Mouse (Mus musculus) NIH3T3 (cell line): ENCODE measurements around the gene Plk5.
A peak's percentile ranks its signal among the peaks of the same experiment; 100 is the strongest.

Experiments used
- DNase-seq: peaks from one replicate; pipeline ENCODE4 v3.0.0-alpha.2; 2012; ENCODE audit warnings: low read depth

Gene Plk5

DNA sequence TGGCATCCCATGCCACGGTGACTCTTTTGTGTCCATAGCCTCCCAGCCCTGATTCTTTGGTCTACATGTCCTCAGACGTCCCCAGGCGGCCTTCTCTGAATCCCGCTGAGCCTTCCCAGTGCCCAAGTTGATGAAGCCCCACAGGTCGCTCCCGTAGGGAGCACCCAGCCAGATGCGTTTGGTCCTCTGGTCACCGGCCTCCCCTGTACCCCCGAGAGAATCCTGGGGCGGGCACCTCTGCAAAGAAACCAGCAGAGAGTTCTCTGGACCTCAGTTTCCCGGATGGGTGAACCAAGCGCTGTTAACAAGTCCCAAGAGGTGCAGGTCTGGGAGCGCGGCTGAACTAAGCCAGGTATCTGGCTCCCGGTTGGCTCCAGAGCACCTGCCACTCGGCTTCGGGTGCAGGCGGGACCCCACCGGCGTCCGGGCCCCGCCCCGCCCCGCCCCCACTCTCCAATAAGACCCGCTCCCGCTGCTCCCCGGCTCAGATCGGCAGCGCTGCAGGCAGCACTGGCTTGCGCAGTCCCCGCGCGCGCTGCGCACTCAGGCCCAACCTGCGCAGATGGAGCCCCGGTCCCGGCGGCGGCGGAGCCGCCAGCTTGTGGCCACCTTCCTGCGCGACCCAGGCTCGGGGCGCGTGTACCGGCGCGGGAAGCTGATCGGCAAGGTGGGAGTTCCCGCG is at the start of gene Plk5:
Plk5 (plus strand) TSS at position 459 of the 682 bp plus-strand sequence.
- DNase-seq = no peak

DNA sequence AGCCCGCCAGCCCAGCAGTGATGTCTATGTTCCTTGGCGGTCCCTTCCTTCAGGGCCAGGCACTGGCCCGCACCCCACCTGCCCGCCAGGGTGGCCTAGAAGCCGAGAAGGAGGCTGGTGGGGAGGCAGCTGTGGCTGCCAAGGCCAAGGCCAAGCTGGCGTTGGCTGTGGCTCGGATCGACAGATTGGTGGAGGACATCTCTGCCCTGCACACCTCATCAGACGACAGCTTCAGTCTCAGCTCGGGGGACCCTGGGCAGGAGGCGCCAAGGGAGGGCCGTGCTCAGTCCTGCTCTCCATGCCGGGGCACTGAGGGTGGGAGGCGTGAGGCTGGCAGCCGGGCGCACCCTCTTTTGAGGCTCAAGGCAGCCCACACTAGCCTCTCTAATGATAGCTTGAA is 44.7 kb upstream of the Plk5 start:
- no peak for DNase-seq

DNA sequence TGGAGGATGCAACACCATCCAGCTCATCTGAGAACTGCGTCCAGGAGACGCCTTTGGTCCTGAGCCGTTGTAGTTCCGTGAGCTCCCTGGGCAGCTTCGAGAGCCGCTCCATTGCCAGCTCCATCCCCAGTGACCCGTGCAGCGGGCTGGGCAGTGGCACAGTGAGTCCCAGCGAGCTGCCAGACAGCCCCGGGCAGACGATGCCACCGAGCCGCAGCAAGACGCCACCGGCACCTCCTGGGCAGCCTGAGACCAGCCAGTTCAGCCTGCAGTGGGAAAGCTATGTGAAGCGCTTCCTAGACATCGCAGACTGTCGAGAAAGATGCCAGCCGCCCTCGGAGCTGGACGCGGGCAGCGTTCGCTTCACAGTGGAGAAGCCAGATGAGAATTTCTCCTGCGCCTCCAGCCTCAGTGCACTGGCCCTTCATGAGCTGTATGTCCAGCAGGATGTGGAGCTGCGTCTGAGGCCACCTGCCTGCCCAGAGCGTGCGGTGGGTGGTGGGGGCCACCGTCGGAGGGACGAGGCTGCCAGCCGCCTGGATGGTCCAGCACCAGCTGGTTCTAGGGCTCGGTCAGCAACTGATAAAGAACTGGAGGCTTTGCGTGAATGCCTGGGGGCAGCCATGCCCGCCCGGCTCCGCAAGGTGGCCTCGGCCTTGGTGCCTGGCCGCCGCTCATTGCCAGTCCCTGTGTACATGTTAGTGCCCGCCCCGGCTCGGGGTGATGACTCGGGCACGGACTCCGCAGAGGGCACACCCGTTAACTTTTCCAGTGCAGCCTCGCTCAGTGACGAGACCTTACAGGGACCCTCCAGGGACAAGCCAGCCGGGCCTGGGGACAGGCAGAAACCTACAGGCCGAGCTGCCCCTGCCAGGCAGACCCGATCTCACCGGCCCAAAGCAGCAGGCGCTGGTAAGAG is 43.4 kb upstream of the Plk5 start:
- no peak for DNase-seq

DNA sequence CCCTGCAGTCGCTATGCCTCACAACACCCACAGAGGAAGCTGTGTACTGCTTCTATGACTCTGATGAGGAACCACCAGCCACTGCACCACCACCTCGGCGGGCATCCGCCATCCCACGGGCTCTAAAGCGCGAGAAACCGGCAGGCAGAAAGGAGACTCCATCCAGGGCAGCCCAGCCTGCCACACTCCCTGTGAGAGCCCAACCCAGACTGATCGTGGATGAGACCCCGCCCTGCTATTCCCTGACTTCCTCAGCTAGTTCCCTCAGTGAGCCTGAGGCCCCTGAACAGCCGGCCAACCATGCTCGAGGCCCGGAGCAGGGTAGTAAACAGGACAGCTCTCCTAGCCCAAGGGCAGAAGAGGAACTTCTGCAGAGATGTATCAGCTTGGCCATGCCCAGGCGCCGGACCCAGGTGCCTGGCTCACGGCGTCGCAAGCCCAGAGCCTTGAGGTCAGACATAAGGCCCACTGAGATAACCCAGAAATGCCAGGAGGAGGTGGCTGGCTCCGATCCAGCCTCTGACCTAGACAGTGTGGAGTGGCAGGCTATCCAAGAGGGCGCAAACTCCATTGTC is 42.5 kb upstream of the Plk5 start:
- DNase-seq = no peak

DNA sequence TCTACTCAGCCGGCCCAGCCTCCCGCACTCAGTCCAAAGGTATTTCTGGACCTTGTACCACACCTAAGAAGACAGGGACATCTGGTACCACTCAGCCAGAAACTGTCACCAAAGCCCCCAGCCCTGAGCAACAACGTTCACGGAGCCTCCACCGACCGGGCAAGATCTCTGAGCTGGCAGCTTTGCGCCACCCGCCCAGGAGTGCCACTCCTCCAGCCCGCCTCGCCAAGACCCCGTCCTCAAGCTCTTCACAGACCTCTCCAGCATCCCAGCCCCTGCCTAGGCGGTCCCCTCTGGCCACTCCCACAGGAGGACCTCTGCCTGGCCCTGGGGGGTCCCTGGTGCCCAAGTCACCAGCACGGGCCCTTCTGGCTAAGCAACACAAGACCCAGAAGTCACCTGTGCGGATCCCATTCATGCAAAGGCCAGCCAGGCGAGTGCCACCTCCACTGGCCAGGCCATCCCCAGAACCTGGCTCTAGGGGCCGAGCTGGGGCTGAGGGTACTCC is 41.7 kb upstream of the Plk5 start:
- DNase-seq = no peak

DNA sequence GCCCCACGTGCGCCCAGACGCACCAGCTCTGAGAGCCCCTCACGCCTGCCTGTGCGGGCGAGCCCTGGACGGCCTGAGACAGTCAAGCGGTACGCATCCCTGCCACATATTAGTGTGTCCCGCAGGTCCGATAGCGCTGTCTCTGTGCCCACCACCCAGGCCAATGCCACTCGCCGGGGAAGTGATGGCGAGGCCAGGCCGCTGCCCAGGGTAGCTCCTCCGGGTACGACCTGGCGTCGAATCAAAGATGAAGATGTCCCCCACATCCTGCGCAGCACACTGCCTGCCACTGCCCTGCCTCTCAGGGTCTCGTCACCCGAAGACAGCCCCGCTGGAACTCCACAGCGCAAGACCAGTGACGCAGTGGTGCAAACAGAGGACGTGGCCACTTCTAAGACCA is 40.9 kb upstream of the Plk5 start:
- DNase-seq = no peak

DNA sequence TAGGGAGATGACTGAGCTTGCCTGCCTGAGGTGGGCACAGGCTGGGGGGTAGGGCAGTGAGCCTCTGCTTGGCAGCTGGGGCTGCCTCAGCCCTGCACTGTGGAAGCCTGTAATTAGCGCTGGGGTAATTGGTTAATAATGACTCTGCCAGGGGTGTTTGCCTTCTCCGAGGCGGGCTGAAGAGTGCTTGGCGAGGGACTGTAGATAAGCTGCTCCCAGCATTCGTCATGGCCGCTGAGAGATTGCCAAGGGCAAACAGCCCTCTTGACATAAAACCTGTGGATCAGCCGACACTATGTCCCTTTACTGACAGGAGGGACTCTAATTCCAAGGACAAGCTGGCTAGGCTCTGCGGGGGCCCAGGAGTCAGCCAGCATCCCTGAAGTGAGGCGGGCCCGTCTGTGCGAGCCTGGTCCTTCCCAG is 39.9 kb upstream of the Plk5 start:
- DNase-seq = no peak

DNA sequence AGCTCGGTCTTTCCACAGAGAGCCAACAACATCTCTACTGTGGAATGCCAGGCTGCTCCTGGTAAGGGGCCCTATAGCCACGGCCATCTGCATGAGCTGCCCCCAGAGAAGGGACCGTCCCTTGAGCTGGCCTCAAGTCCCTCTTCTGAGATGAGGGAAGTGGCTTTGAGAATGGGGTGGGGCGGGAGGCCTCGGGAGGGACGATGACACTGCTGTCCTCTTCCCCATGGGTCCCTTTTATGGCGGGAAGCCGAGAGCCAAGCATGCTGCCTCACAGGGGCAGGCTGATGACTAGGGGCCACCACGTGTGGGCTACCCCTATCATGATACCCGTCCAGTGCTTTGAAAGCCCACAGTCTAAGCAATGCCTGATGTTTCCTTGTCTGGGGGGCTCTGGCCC is 39.2 kb upstream of the Plk5 start:
- DNase-seq = no peak

DNA sequence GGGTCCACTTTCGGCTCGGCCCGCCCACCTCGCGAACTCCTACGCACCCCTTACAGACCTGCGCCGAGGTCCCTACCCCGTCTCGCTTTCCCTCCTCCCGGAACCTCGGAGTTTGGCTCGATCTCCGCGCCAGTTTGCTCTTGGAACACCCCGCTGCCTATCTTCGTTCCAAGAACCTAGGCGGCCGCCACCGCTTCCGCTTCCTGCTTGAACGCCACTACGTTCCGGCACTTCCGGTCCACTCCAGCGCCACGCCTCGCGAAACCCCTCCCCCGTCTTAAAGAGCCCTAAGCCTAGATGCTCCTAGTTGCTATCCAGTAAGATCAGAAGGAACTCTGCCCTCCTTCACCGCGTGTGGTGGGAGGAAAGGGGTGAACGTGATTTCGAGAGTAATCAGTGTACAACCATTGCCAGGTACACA is 35.9 kb upstream of the Plk5 start, which contains the start of gene 2310011J03Rik:
2310011J03Rik (minus strand) TSS at position 198 of the 421 bp plus-strand sequence.
- DNase-seq = peak; percentile 96

DNA sequence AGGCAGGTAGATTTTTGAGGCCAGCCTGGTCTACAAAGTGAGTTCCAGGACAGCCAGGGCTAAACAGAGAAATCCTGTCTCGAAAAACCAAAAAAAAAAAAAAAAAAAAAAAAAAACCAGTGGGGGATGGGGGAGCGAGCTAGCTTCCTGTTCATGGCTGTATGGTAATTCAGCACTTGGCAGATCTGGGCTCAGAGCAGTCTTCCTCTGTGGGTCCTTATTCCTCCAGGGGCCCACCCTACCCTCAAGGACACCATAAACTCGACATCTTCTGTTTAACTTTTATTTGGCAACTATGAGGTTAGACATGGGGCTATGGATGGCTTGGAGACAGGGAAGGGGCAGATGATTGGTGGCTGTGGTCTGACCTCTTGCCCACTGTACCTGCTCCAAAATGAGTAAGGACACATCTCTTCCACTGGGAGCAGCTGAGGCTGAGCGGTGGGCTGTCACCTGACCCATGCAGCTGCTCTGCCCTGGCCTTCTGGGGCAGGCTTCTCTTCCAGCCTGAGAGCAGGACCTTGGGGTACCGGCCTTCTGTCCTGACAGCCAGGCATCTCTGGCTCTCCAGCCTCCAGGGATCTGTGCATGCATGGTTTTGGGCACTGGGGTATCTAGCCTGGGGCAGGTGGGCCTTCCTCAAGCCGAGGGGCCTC is 35.1 kb upstream of the Plk5 start:
- DNase-seq = no peak

DNA sequence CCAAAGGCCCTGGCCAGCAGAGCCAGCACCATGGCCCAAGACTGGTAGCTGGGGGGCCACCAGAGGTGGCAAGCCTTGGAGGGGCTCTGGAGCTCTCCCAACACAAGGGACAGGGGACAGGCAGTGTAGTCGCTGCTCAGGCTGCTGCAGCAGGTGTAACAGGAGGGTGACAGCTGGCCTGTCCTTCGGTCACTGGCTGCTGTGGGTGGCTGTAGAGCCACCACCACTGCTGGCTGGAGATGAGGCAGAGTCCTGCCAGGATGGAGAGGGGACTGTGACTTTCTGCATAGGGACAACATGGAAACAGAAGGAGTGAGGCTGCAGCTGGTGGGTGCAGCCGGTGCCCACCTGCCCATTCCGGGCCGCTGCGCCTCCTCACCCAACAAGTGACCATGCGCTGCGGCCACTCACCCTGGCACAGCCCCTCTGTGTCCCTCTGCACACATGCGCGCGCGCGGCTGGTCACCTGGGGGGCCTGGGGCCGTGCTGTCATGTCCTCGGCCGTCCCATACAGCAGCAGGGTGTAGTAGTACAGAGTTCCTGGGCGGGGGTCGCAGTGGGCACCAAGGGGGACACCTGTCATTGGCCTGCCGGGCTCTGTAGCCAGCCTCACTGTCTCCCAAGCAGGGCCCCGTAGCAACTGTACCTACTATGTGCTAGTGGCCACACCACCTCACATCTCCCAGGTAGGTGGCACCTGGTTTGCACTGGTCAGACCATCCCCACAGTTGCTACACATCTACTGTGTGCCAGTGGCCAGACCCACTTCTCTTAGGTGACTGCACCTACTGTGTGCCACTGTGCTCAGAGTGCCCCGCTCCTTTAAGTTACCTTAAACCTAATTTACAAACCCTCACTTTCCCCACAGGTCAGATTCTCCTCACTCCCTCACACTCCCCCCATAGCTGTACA is 34.3 kb upstream of the Plk5 start:
- no peak for DNase-seq

DNA sequence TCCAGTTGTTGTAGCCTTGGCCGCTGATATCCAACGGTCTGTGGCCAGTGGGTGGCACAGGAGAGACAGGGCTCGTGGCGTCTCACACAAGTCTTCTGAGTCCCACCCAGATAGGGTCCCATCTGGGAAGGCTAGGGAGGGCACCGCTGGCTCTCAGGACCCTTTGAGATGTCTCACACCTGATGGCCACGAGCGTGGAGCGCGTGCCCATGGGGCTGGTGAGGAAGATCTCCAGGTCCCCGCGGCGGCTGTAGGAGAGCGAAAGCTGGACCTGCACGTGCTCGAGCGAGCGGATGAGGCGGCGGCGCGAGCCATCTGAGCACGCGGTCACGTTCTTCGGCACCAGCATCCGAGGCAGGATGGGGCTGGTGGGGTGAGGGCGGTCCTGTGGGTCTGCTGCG is 33.4 kb upstream of the Plk5 start:
- DNase-seq = peak; percentile 49

DNA sequence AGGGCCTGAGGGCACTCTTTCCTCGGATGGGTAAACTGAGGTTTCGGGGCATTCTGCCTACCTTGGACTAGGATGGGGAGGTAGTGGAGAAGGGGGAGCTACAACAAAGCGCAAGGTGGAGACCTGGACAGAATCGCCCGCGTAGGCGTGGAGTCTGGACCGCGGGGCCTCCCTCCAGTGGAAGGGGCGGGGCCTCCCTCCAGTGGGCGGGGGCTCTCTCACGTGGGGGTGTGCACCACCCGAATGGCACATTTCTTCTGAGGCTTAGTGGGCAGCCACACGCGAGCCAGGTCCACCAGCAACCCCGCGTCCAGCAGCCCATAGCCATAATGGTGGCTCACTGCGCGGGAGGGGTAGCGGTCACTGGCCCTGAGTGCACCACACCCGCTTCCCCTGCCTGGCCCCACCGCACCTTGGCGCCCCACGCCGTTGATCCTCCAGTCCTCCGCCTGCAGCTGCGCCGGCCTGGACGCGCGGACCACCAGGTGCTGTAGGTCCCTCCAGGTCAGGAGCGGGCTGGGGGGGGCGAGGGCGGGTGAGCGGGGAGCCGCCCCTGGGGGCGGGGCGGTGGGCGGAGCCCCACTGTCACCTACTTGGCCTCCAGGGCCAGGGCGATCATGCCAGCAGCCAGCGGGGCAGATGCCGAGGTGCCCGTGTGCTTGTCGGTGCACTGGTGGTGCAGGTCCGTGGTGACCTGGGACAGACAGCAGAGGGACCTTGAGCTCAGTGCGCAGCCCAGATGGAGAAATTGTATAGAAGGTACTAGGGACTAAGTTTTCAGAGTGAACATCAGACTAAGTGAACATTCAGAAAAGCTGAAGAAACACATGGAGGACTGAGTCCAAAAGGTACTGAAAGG is 32.8 kb upstream of the Plk5 start:
- DNase-seq = peak; percentile 79

DNA sequence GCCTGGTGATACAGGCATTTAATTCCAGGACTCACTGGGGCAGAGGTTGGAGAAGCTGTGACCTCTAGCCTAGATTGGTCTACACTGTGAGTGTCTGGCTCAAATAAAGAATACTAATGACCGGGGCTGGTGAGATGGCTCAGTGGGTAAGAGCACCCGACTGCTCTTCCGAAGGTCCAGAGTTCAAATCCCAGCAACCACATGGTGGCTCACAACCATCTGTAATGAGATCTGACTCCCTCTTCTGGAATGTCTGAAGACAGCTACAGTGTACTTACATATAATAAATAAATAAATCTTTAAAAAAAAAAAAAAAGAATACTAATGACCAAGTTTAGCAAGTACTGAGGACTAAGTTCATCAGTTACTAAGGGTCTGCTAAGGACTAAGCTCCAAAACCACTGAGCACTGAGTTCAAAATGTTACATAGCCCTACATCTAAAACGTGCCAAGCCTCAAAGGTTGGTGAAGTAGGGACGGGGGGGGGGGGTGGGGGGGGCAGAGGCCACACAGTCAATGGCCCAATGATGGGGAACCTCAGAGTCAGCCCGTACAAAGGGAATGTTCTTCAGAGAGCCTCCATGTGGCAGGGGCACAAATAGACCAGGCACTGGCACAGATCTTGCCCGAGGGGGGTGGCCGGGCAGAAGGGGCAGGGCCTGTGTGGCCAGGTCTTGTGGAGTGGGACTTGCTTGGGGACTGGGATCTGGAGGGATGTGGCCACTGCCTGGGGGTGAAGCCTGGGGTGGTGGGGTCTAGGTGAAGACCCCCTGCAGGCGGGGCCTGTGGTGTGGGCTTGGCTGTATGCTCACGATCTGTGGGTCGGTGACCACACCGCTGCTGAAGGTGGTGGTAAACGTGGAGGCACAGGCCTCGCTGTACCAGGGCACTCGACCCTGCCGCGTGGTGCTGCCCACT is 31.9 kb upstream of the Plk5 start:
- DNase-seq = no peak

DNA sequence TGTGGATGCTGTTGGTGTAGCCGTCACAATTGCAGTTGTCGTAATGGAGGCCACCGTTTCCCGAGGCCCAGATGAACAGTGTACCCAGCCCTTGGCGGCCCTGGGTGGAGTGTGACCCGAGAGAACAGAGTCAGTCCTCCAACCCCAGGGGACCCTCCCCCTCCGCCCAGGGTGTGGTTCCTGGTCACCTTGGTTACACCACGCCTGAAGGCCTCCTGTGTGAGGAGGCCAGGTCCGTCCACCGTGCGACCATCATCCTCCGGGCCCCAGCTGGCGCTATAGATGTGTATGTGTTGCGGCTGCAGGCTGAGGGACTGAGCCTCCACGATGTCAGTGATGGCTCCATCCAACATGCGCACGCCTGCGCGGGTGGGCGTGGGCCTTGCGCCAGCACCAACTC is 31.2 kb upstream of the Plk5 start:
- DNase-seq = no peak

DNA sequence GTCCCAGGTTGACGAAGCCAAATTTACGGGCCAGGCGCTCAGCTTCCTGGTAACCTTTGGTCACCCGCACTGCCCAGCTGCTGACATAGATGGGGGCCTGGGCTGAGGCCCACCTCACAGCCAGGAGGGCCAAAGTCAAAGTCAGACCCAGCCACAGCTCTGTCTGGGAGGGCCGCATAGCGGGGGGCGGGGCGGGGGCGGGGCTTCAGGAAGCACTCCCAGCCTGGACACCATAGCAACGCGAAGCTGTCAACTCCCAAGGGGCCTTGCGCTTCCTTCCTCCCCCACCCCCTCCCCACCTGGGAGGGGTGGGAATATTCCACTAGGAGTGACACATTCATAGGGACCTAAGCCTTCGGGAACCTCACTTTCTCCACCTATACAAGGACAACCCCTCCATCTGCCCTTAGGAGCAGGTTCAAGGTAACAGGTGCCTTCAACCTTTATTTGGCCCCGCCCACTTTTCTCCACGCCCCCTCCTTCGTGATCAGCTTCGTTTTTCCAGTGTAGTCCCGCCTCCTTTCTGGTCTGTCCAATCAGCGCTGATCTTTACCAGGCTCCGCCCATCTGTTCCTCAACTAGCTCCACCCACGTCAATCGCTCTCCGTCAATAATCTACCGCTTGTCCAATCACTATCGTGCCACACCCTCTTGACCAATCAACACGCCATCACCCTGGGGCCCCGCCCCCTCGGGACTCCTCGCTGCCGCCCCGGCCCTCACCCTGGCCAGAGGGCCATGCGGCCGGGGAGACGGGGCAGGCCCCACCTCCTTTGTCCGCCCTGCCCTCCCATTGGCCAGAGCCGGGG is 26.8 kb upstream of the Plk5 start, which contains the start of the genes Pcsk4 and Reep6:
Pcsk4 (minus strand) TSS at position 226 of the 809 bp plus-strand sequence.
Reep6 (plus strand) TSS at position 681 of the 809 bp plus-strand sequence.
- peak; percentile 96 for DNase-seq

DNA sequence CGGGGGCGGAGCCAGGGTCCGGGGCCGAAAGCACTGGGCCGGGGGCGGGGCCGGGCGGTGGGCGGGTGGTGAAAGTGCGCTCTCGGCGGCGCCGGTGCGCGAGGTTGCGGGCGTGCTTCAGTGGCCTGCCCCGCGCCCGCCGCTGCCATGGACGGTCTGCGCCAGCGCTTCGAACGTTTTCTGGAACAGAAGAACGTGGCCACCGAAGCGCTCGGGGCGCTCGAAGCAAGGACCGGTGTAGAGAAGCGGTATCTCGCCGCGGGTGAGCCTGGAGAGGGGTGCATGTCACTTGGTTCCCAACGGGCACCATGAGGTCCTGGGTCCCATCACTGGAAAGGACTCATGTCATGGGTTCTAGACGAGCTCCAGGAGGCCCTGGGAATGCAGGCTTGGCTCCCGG is 26.2 kb upstream of the Plk5 start:
- DNase-seq = no peak

DNA sequence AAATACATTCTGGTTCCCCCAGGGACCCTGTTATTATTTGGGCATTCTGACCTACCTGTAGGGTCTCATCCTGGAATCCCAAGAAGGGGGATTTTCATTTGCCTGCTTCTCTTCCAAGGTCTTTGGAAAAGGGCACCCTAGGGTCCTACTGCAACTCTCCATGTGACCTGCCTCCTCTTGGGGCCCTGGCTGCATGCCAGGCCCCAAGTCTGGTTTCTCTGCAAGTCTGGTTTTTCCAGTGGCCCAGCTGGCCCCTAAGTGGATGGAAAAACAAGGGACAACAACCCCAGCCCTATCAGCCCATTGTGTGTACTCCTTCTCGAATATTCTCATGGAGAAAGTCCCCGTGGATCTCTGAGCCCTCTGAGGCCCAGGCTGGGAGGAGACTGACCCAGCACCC is 25.4 kb upstream of the Plk5 start:
- no peak for DNase-seq
